Mouse (Mus musculus): ENCODE data around the gene Rnf6.
"Not testable (repeated sequence)": the region's sequence is repeated elsewhere in the genome, so short reads cannot be mapped to it uniquely, and the experiment has no call there.

Gene Rnf6

DNA sequence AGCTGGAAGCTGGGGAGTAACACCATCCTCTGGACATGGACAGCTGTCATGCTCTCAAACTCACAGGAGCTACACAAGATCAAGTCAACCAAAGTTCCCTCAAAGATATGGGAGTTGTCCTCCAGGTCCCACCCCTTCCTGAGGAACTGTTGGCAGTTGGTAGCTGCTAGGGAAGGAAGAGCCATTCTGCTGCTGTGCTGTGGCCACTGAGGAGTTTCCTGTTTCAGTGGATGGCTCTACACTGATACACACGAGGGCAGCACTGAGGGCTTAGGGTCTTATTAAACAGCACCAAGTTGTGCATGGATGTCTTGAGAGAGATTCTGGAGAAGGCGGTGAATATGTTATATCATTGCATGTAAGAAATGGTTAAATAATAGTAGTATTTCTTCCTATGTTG, 21.8 kb downstream of the Rnf6 start:
- Histone ChIP-seq H3K36me3 (ENCODE audit: control insufficient read depth, insufficient read depth, low read length, poor library complexity, severe bottlenecking) (peaks cover 4% of the 10 kb centered on the region), H3K27me3 (ENCODE audit: control insufficient read depth, insufficient read depth, low read length, poor library complexity, severe bottlenecking) (no peaks in the 10 kb centered on the region)
- DNase-seq (ENCODE audit: low read depth, low spot score), result no peak

GRCm38 (mm10) chr5:146199073-146199472, 22.3 kb downstream of the Rnf6 start:
- no peak for DNase-seq (ENCODE audit: low read depth, low spot score)
- Histone ChIP-seq H3K36me3 (ENCODE audit: control insufficient read depth, insufficient read depth, low read length, poor library complexity, severe bottlenecking) (peaks cover 2% of the 10 kb centered on the region), H3K27me3 (ENCODE audit: control insufficient read depth, insufficient read depth, low read length, poor library complexity, severe bottlenecking) (no peaks in the 10 kb centered on the region)

- no peaks in the 10 kb centered on the region; the same call in 1 of the 2 replicates for H3K36me3 ChIP-seq (ENCODE audit: control insufficient read depth, insufficient read depth, low read length, poor library complexity, severe bottlenecking)
- H3K27me3 ChIP-seq (ENCODE audit: control insufficient read depth, insufficient read depth, low read length, poor library complexity, severe bottlenecking), result no peaks in the 10 kb centered on the region
- DNase-seq (ENCODE audit: low read depth, low spot score), result no peak
Measured at GRCm38 (mm10) chr5:146193360-146193759, 28.0 kb downstream of the Rnf6 start.

DNA sequence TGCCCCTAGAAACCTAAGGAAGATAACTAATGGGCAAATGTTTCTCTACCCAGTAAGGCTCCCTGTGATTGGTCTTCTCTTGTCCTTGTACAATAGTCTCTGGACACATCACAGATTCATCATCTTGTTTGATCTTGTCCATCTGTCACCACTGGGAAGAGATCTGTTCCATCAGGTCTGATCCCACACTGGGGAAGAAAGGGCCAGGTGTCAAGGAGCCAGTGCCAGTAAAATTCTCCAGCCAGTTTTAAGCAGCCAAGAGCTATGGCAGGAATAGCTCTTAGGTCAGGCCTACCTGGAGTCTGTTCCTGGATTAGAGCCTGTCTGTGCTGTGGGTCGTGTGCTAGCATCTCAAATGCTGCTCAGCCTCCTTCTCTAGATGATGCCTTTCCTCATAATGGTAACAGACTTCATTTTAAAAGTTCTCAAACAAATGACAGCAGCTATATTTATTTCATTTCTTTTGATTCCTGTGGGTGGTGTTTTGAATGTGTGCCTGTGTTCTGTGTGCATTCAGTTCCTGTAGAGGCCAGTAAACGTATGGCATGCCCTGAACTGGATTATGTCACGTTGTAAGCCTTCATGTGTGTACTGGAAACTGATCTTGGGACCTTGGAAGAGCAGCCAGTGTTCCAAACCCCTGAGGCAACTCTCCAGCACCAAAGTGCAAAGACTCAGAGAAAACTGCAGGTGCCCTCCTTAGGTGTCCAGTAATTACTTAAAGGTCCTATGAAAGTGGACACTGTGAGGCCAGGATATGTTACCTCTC, 30.7 kb downstream of the Rnf6 start:
- no peaks in the 10 kb centered on the region for H3K27me3 ChIP-seq (ENCODE audit: control insufficient read depth, insufficient read depth, low read length, poor library complexity, severe bottlenecking)
- no peak for DNase-seq (ENCODE audit: low read depth, low spot score)

GRCm38 (mm10) chr5:146190093-146190492, 31.3 kb downstream of the Rnf6 start:
- Histone ChIP-seq H3K36me3 (ENCODE audit: control insufficient read depth, insufficient read depth, low read length, poor library complexity, severe bottlenecking) (no peaks in the 10 kb centered on the region), H3K27me3 (ENCODE audit: control insufficient read depth, insufficient read depth, low read length, poor library complexity, severe bottlenecking) (no peaks in the 10 kb centered on the region)
- no peak for DNase-seq (ENCODE audit: low read depth, low spot score)

More for the DNA sequence above, 30.7 kb downstream of the Rnf6 start:
- no peaks in the 10 kb centered on the region for H3K36me3 ChIP-seq (ENCODE audit: control insufficient read depth, insufficient read depth, low read length, poor library complexity, severe bottlenecking)

DNA sequence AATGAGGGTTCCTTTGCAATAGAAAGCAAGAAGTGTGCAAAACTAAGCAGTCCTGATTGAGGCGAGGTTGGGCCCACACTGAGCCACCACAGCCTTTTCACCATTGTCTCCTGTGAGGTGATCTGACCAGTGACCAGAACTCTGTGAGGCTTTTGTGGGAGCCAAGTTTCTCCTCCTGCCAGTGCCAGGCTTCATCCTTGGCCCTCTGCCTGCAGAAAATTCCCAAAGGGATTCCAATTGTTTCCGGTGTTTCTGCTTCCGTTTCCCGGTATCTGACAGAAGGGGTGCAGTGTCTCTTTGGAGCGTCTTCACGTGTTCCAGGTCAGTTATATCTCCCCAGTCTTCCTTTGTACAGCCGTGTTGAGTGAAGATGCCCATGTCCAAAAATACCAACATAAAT, 32.6 kb downstream of the Rnf6 start:
- Histone ChIP-seq H3K36me3 (ENCODE audit: control insufficient read depth, insufficient read depth, low read length, poor library complexity, severe bottlenecking) (no peaks in the 10 kb centered on the region), H3K27me3 (ENCODE audit: control insufficient read depth, insufficient read depth, low read length, poor library complexity, severe bottlenecking) (no peaks in the 10 kb centered on the region)
- no peak for DNase-seq (ENCODE audit: low read depth, low spot score)

- no peaks in the 10 kb centered on the region for H3K36me3 ChIP-seq (ENCODE audit: control insufficient read depth, insufficient read depth, low read length, poor library complexity, severe bottlenecking)
- DNase-seq (ENCODE audit: low read depth, low spot score), result no peak
- no peaks in the 10 kb centered on the region for H3K27me3 ChIP-seq (ENCODE audit: control insufficient read depth, insufficient read depth, low read length, poor library complexity, severe bottlenecking)
Measured at GRCm38 (mm10) chr5:146188144-146188543, 33.2 kb downstream of the Rnf6 start.

DNA sequence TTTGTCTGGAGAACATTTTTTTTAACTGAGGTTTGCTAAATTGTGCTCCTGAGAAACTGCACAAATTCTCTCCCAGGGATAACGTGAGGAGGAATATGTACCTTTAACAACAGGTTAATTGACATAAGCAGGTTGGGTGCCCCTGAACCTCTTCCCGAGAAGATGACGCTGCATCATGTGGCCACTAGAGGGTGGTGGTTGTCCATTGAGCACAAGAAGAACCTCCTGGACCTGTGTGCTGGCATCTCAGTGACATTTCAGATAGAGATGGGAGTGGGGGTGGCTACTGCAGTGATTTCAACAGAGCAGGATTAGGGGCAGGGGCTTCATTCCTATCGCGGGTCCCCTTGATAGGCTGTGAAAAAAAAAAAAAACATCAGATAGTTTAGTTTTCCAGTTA, 33.9 kb downstream of the Rnf6 start:
- DNase-seq (ENCODE audit: low read depth, low spot score), result peak; percentile 71
- not testable (repeated sequence) for H3K36me3 ChIP-seq (ENCODE audit: control insufficient read depth, insufficient read depth, low read length, poor library complexity, severe bottlenecking); H3K27me3 ChIP-seq (ENCODE audit: control insufficient read depth, insufficient read depth, low read length, poor library complexity, severe bottlenecking)

GRCm38 (mm10) chr5:146185204-146185603, 36.2 kb downstream of the Rnf6 start, which contains the start of gene 1700001J03Rik:
Gene 1700001J03Rik (minus strand): TSS chr5:146185304.
- not testable (repeated sequence) for H3K27me3 ChIP-seq (ENCODE audit: control insufficient read depth, insufficient read depth, low read length, poor library complexity, severe bottlenecking); DNase-seq (ENCODE audit: low read depth, low spot score); H3K36me3 ChIP-seq (ENCODE audit: control insufficient read depth, insufficient read depth, low read length, poor library complexity, severe bottlenecking)

DNA sequence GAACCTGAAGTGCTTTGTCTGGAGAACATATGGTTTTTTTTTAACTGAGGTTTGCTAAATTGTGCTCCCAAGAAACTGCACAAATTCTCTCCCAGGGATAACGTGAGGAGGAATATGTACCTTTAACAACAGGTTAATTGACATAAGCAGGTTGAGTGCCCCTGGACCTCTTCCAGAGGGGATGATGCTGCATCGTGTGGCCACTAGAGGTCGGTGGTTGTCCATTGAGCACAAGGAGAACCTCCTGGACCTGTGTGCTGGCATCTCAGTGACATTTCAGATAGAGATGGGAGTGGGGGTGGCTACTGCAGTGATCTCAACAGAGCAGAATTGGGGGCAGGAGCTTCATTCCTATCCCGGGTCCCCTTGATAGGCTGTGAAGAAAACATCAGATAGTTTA, 48.6 kb downstream of the Rnf6 start:
- H3K27me3 ChIP-seq (ENCODE audit: control insufficient read depth, insufficient read depth, low read length, poor library complexity, severe bottlenecking); DNase-seq (ENCODE audit: low read depth, low spot score); H3K36me3 ChIP-seq (ENCODE audit: control insufficient read depth, insufficient read depth, low read length, poor library complexity, severe bottlenecking): not testable (repeated sequence)

DNA sequence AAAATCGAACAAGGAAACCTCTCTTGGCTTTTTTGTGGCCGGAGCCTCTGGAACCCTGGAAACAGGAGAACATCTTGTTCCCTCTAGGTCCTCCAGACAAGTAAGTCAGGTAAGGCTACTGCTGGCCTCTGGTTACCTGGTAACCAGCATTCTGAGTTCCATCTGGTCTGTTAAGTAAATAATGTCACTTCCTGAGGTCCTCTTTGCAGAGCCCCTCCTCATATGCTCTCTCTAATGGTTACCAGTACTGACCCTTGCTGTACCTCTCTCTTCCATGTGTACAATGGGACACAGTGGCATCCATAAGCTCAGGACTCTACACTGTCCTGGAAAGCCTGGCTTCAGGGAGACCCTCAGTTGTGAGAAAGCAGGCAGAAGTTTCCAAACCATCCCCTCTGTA, 50.7 kb downstream of the Rnf6 start, which contains the start of gene Gm6309:
Gene Gm6309, minus strand, starts transcription at position 101 of the 400 bp plus-strand sequence.
- not testable (repeated sequence) for H3K36me3 ChIP-seq (ENCODE audit: control insufficient read depth, insufficient read depth, low read length, poor library complexity, severe bottlenecking); H3K27me3 ChIP-seq (ENCODE audit: control insufficient read depth, insufficient read depth, low read length, poor library complexity, severe bottlenecking)

GRCm38 (mm10) chr5:146160439-146160838, 60.9 kb downstream of the Rnf6 start, which contains the start of gene Gm5565:
Gene Gm5565 (minus strand): TSS chr5:146160539.
- not testable (repeated sequence) for DNase-seq (ENCODE audit: low read depth, low spot score); H3K27me3 ChIP-seq (ENCODE audit: control insufficient read depth, insufficient read depth, low read length, poor library complexity, severe bottlenecking); H3K36me3 ChIP-seq (ENCODE audit: control insufficient read depth, insufficient read depth, low read length, poor library complexity, severe bottlenecking)

More for the DNA sequence above, 50.7 kb downstream of the Rnf6 start, which contains the start of gene Gm6309:
- not testable (repeated sequence) for DNase-seq (ENCODE audit: low read depth, low spot score)

All from splenic B cell, adult 2 months (primary cell).